Mouse (Mus musculus): ENCODE measurements around the gene Gga1. TPM values are rescaled to one million over a fixed set of nuclear protein-coding genes. Genes with fewer than 3 reads are reported as not detected.
A peak's percentile ranks its signal among the peaks of the same experiment; 100 is the strongest.

Gene Gga1
- polyA plus RNA-seq, 1 experiment: not detected

DNA sequence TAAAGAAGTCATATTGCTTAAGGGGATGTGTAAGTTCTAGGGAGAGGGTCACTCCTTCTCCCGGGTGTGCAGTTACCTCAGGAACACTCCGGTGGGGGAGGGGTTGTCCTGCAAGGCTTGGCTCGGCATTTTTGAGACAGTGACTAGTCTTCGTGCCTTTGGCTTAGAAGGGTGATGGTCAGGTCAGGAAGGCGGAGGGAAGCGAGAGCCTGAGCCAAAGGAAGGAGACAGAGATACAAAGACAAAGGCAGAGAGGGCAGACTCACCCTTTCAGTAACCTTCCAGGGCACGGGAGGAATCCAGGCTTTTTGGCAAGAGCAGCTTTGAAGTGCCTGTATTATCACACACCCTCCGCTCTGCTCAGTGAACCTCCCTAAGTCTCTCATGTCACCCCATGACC is 48.1 kb downstream of the Gga1 start:
- H3K4me3 ChIP-seq (ENCODE audit: insufficient read depth, low read depth, low read length): no peak overlapping the region
- TF ChIP-seq CTCF (IDR thresholded peaks at IDR 0.05; ENCODE audit: insufficient read depth, low read depth, low read length) (no peak), POLR2A (IDR thresholded peaks at IDR 0.05; ENCODE audit: insufficient read depth, low read depth, low read length) (no peak)
- H3K4me1 ChIP-seq (ENCODE audit: control insufficient read depth, insufficient read depth, low read length): peaks cover 36% of the 10 kb centered on the region
- H3K27ac ChIP-seq (ENCODE audit: insufficient read depth, low read depth, low read length): no peak overlapping the region
- WGBS: 69% methylated on average over 8 of the region's 8 CpGs

DNA sequence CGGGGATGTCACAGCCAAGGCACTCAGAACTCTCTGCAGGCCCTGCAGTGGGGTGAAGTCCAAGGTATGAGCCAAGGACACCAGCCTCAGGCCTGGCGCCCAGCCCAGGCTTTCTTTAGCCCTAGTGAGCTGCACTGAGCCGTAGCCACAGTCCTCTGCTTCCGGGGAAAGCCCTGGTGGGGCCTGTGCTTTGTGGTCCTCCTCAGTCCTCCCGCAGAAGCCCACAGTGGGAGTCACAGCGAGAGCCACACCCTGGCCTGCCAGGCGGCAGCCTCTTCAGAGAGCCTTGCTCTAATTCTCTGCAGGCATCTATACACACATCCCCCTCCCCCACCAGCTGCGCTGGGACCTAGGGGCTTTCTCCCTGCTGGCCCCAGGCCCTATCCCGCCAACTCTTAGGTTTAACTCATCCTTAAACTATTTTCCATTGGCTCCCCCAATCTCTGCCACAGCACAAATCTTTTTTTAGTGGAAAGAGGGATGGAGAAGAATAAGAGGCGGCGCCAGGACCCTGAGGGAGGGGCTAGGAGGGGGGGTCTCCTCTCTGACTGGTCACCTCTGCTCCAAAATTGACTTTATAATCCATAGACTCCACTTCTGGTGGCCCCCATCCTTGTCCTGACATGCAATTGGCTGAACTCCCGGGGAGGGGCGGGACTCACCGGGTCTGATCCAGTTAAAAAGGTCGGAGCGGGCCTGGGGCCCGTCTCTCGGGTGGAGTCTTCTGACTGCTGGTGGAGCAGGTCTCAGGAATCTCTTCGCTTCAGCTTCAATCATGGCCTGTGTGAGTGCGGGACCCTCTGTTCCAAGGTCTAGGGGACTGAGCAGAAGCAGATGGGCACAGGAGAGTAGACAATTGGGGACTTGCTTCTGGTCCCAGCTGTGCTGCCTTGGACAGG is 49.3 kb downstream of the Gga1 start, which contains the start of gene Lgals1:
Lgals1 (plus strand) TSS at position 705 of the 899 bp plus-strand sequence.
- Histone ChIP-seq H3K4me3 (ENCODE audit: insufficient read depth, low read depth, low read length) (no peak within 1 kb of the TSS; the same call in 1 of the 2 replicates), H3K4me1 (ENCODE audit: control insufficient read depth, insufficient read depth, low read length) (peaks cover 33% of the 10 kb centered on the region), H3K27ac (ENCODE audit: insufficient read depth, low read depth, low read length) (peak within 1 kb of the TSS; percentile 55)
- TF ChIP-seq CTCF (IDR thresholded peaks at IDR 0.05; ENCODE audit: insufficient read depth, low read depth, low read length): no peak
- no peak for TF ChIP-seq POLR2A (IDR thresholded peaks at IDR 0.05; ENCODE audit: insufficient read depth, low read depth, low read length)
- 26% methylated on average over 20 of the region's 20 CpGs for WGBS

DNA sequence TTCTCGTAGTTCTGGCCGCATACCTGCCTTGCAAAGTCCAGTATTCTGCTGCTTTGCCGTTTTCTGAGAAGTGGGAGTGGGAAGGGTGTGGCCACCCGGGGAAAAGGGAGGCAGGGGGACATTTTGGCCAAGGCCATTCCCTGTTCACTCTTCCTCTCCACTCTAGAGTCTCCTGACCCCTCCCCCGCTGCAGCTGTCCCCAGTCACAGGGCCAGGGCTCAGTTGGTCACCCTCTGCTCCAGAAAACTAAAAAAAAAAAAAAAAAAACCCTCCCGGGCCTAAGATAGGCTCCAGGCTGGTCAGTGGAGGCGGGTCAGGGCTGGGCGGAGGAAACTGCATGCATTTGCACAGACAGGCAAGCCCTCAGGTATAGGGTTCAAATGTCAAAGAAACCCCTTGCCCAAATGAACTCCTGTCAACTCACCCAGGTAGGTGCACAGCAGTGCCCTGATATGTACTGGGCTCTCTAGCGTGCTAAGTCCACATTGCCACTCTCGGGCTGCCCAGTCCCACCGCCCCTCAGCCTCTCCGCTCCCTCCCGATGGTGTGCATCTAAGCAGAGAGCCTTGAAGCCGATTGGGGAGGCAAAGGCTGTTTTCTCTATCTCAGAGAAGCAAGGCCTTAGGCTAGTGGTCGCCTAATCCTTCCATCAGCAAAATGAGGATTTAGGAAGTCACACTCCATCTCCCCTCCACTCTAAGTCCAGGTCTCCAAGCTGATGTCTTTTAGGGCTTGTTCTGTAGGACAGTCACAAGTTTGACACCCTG is 50.2 kb downstream of the Gga1 start:
- Histone ChIP-seq H3K27ac (ENCODE audit: insufficient read depth, low read depth, low read length) (peak overlapping the region; percentile 55), H3K4me1 (ENCODE audit: control insufficient read depth, insufficient read depth, low read length) (peaks cover 33% of the 10 kb centered on the region), H3K4me3 (ENCODE audit: insufficient read depth, low read depth, low read length) (peak overlapping the region; percentile 41; the same call in 1 of the 2 replicates)
- WGBS: 45% methylated on average over 15 of the region's 15 CpGs
- TF ChIP-seq CTCF (IDR thresholded peaks at IDR 0.05; ENCODE audit: insufficient read depth, low read depth, low read length): no peak
- TF ChIP-seq POLR2A (IDR thresholded peaks at IDR 0.05; ENCODE audit: insufficient read depth, low read depth, low read length): no peak

DNA sequence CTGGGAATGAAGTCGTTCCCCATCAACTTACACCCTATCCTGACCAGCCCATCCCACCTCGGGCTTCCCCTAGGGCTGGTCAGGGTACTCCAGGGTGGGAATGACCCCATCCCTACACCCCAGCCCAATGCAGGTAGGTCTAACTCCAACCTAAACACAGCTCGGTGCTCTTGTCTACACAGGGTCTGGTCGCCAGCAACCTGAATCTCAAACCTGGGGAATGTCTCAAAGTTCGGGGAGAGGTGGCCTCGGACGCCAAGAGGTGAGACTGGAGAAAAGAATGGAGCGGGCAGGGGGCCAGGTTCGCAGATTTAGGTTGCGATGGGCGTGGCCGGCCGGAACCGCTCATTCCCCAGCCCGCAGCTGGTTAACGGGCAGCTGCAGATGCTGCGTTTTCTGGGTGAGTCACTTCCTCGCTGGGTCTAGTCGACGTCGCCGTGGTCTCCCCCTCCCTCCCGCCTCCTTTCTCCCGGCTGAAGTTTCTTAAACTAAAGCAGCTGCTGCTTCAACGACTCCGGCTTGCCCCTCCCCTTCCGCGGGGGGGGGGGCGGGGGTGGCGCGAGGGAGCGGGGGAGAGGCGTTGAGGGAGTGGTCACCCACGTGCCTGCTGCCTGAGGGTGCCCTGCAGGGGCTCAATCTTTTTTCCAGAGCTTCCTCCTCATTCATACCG is 50.9 kb downstream of the Gga1 start:
- WGBS: under 1% methylated on average over 30 of the region's 35 CpGs
- TF ChIP-seq POLR2A (IDR thresholded peaks at IDR 0.05; ENCODE audit: insufficient read depth, low read depth, low read length) (no peak), CTCF (IDR thresholded peaks at IDR 0.05; ENCODE audit: insufficient read depth, low read depth, low read length) (no peak)

DNA sequence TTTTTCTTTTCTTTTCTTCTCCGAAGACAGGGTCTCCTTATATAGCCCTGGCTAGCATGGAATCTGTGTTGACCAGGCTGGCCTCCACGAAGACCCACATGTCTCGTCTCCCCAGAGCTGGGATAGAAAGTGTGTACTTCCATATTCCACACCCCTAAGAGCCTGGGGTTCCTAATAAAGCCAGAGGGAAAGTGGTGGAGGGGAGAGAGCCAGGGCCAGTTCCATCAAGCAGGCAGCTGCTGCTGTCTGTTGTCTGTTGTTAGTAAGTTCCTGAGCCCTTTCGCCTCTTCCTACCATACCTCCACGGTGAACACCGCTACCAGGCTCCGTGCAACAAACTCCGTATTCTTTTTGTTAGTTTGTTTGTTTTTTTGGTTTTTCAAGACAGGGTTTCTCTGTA is 51.5 kb downstream of the Gga1 start:
- TF ChIP-seq CTCF (IDR thresholded peaks at IDR 0.05; ENCODE audit: insufficient read depth, low read depth, low read length) (no peak), POLR2A (IDR thresholded peaks at IDR 0.05; ENCODE audit: insufficient read depth, low read depth, low read length) (no peak)
- 46% methylated on average over 8 of the region's 8 CpGs for WGBS
- H3K4me3 ChIP-seq (ENCODE audit: insufficient read depth, low read depth, low read length): no peak overlapping the region
- H3K27ac ChIP-seq (ENCODE audit: insufficient read depth, low read depth, low read length): peak overlapping the region; percentile 6; the same call in 1 of the 2 replicates
- H3K4me1 ChIP-seq (ENCODE audit: control insufficient read depth, insufficient read depth, low read length): peaks cover 33% of the 10 kb centered on the region

More for the DNA sequence above, 50.9 kb downstream of the Gga1 start:
- Histone ChIP-seq H3K4me1 (ENCODE audit: control insufficient read depth, insufficient read depth, low read length) (peaks cover 33% of the 10 kb centered on the region), H3K27ac (ENCODE audit: insufficient read depth, low read depth, low read length) (peak overlapping the region; percentile 55), H3K4me3 (ENCODE audit: insufficient read depth, low read depth, low read length) (peak overlapping the region; percentile 41)

DNA sequence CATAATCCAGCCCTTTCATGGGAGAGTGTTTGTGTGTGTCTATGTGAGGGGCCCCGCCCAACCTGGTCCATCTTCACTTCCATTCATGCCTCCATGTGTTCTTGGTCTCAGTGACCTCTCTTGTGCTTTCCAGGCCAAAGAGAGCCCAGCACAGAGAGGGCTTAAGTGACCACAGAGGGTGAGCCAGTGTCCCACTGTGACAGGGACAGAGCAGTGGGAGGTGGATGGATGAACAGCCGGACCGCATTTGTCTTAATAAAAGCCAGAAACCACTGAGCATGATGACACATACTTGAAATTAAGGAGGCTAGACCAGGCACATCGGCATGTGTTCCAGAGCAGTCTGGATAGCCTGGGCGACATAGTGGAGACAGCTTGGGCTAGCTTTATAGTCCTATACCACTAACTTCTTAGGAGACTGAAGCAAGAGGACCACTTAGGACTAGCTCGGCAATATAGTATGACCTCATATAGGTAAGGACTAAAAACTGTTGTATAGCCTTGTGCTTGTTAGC is 53.3 kb downstream of the Gga1 start:
- Histone ChIP-seq H3K4me3 (ENCODE audit: insufficient read depth, low read depth, low read length) (no peak overlapping the region), H3K27ac (ENCODE audit: insufficient read depth, low read depth, low read length) (no peak overlapping the region), H3K4me1 (ENCODE audit: control insufficient read depth, insufficient read depth, low read length) (peaks cover 31% of the 10 kb centered on the region)
- no peak for TF ChIP-seq POLR2A (IDR thresholded peaks at IDR 0.05; ENCODE audit: insufficient read depth, low read depth, low read length)
- TF ChIP-seq CTCF (IDR thresholded peaks at IDR 0.05; ENCODE audit: insufficient read depth, low read depth, low read length): no peak
- WGBS: 91% methylated on average over 6 of the region's 6 CpGs

DNA sequence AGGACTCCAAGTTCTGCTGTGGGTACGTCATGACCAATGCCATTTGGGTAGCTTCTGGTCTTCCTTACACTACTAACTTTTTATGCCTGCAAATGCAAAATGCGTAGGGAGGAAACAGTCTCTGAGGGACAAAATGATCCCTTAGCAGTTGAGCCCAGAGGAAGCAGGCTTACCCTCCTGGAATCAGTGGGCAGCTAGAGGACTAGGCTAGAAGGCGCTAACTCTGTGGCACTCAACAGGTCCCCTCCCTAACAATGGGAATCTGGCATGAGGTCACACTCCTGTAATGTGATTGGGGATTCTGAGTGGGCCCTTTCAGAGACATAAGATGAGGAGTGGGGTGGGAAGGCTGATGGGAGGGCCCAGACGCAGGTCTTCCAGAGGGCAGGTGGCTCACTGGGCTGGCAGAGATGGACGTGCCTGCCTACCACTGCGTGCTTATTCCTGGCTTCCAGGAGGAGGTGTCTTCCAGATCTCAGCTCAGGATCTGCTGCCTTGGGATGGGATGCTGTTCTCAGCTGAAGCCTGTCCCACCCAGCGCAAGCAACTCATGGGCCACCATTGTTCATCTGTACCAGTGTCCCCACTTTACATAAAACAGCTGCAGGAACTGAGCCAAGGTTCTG is 53.9 kb downstream of the Gga1 start:
- H3K4me1 ChIP-seq (ENCODE audit: control insufficient read depth, insufficient read depth, low read length): peaks cover 25% of the 10 kb centered on the region
- TF ChIP-seq CTCF (IDR thresholded peaks at IDR 0.05; ENCODE audit: insufficient read depth, low read depth, low read length) (no peak), POLR2A (IDR thresholded peaks at IDR 0.05; ENCODE audit: insufficient read depth, low read depth, low read length) (no peak)
- H3K27ac ChIP-seq (ENCODE audit: insufficient read depth, low read depth, low read length): no peak overlapping the region
- H3K4me3 ChIP-seq (ENCODE audit: insufficient read depth, low read depth, low read length): no peak overlapping the region
- 91% methylated on average over 7 of the region's 7 CpGs for WGBS

DNA sequence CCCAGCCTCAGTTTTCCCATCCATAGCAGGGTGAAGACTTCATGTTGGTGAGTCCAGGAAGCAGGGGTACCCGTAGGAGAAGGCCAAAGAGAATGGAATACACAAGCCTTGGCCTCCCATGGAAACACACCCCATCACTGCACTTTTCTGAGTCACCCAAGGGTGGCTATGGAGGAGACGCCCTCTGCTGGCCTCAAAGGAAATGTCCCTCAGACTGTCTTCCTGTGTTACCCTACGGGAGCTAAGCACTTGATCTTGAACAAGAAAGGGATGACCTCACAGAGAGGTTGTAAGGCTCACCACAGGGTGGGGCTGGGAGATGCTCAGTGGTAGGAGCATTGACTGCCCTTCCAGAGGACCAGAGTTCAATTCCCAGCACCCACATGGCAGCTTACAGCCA is 54.6 kb downstream of the Gga1 start:
- Histone ChIP-seq H3K4me3 (ENCODE audit: insufficient read depth, low read depth, low read length) (no peak overlapping the region), H3K4me1 (ENCODE audit: control insufficient read depth, insufficient read depth, low read length) (peaks cover 23% of the 10 kb centered on the region), H3K27ac (ENCODE audit: insufficient read depth, low read depth, low read length) (no peak overlapping the region)
- no peak for TF ChIP-seq POLR2A (IDR thresholded peaks at IDR 0.05; ENCODE audit: insufficient read depth, low read depth, low read length)
- no peak for TF ChIP-seq CTCF (IDR thresholded peaks at IDR 0.05; ENCODE audit: insufficient read depth, low read depth, low read length)
- WGBS: 17% methylated on average over 3 of the region's 3 CpGs
